Mouse (Mus musculus): ENCODE measurements around the gene Aplp1.

DNA sequence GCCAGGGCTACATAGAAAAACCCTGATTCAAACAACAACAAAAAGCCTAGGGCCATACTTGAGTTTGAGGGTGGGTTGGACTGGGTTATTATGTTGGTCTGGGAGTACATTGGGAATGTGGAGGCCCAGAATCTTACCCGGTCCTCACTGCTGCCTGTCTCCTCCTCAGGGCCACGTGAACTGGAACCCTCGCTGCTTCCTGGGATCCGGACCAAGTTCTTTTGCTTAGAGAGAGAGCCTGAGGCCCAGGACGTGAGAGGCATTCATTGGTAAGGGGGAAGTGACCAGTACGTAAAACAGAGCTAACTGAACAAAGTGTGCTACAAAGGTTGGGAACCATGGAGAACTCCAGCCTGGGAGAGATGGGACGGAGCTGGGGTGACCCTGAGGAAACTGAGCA lies 4.9 kb upstream of the Aplp1 start:
- TF ChIP-seq CTCF (IDR thresholded peaks at IDR 0.05; ENCODE audit: insufficient read depth, low read length) (no peak), POLR2A (IDR thresholded peaks at IDR 0.05; ENCODE audit: borderline replicate concordance, extremely low read depth, low read depth, low read length) (no peak)

All from lung, adult 2 months (tissue).